Mouse (Mus musculus): ENCODE measurements around the gene Zfp26. TPM values are rescaled to one million over a fixed set of nuclear protein-coding genes. Genes with fewer than 3 reads are reported as not detected.

Zfp26 gene
- polyA plus RNA-seq, 1 experiment from 2014 or later, result 15.5 TPM

- whole genome bisulfite sequencing, result 88% methylated on average over 4 of the region's 4 CpGs
- Histone ChIP-seq H3K36me3 (peaks cover 92% of the 10 kb centered on the region), H3K4me1 (no peaks in the 10 kb centered on the region), H3K9me3 (peaks cover 4% of the 10 kb centered on the region; the same call in 1 of the 2 replicates), H3K27ac (no peak overlapping the region), H3K4me3 (no peak overlapping the region), H3K27me3 (ENCODE audit: insufficient read depth, poor library complexity, severe bottlenecking) (no peaks in the 10 kb centered on the region)
- DNase-seq (ENCODE audit: low spot score), result no peak
Observed at GRCm38 (mm10) chr9:20443183-20443783, 16.7 kb downstream of the Zfp26 start.

DNA sequence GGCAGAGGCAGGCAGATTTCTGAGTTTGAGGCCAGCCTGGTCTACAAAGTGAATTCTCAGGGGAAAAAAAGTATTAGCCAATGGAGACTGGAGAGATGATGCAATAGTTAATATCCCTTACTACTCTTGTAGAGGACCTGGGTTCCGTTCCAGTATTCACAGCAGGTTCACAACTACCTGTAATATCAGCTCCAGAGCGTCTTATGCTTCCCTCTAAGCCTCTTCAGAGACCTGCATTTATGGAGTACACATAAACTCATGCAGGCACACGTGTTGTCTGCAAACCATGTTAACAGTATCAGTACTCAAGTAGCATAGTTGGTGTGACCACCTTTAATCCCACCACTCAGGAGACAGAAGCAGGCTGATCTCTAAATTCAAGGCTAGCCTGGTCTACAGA is 30.0 kb downstream of the Zfp26 start:
- no peaks in the 10 kb centered on the region for H3K27me3 ChIP-seq (ENCODE audit: insufficient read depth, poor library complexity, severe bottlenecking)
- 82% methylated on average over 3 of the region's 3 CpGs for WGBS
- no peak overlapping the region for H3K27ac ChIP-seq
- H3K9me3 ChIP-seq, result no peaks in the 10 kb centered on the region
- H3K4me3 ChIP-seq, result no peak overlapping the region
- H3K4me1 ChIP-seq, result no peaks in the 10 kb centered on the region
- DNase-seq (ENCODE audit: low spot score), result no peak
- H3K36me3 ChIP-seq, result peaks cover 6% of the 10 kb centered on the region; the same call in 1 of the 2 replicates

DNA sequence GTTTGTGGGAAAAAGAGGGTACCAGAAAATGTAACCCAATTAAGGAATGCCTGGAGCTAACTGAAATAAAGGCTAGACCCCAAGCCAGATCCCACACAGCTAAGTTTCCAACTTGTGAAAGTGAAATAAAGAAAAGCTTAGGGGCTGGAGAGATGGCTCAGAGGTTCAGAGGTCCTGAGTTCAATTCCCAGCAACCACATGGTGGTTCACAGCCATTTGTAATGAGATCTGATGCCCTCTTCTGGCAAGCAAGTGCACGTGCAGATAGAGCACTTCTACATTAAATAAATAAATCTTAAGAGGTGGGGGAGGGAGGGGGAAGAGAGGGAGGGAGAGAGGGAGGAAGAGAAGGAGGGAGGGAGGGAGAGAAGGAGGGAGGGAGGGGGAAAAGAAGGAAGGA is 48.5 kb downstream of the Zfp26 start:
- DNase-seq (ENCODE audit: low spot score), result no peak
- H3K27ac ChIP-seq, result no peak overlapping the region
- no peaks in the 10 kb centered on the region for H3K9me3 ChIP-seq
- H3K36me3 ChIP-seq, result no peaks in the 10 kb centered on the region
- H3K4me1 ChIP-seq, result no peaks in the 10 kb centered on the region
- no peak overlapping the region for H3K4me3 ChIP-seq
- H3K27me3 ChIP-seq (ENCODE audit: insufficient read depth, poor library complexity, severe bottlenecking), result no peaks in the 10 kb centered on the region
- WGBS, result 33% methylated on average over 1 of the region's 1 CpGs

DNA sequence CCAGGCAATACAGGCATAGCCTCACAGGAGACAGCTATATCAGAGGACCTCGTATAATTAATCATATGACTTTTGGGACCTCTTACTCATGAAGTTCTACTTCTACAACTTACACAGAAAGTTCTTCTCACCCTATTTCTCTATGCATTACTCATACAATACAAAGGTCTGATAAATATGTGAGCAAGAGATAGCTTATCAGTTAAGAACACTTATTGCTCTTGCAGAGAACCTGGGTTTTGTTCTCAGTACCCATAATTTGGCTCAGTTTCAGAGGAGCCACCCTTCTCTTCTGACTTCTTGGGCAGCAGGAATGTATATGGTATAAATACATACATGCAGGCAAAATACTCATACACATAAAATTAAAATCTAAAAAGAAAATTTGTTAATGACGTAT is 50.6 kb downstream of the Zfp26 start:
- Histone ChIP-seq H3K27ac (no peak overlapping the region), H3K4me3 (no peak overlapping the region), H3K36me3 (no peaks in the 10 kb centered on the region), H3K4me1 (no peaks in the 10 kb centered on the region), H3K27me3 (ENCODE audit: insufficient read depth, poor library complexity, severe bottlenecking) (no peaks in the 10 kb centered on the region), H3K9me3 (no peaks in the 10 kb centered on the region)
- 83% methylated on average over 2 of the region's 2 CpGs for WGBS
- DNase-seq (ENCODE audit: low spot score), result no peak

- Histone ChIP-seq H3K4me3 (peak overlapping the region; percentile 74), H3K27me3 (ENCODE audit: insufficient read depth, poor library complexity, severe bottlenecking) (no peaks in the 10 kb centered on the region), H3K9me3 (no peaks in the 10 kb centered on the region), H3K27ac (peak overlapping the region; percentile 88), H3K36me3 (no peaks in the 10 kb centered on the region), H3K4me1 (0 out of 2 replicates have a peak, but pooled peaks cover 3% of the 10 kb centered on the region)
- 21% methylated on average over 16 of the region's 16 CpGs for WGBS
- no peak for DNase-seq (ENCODE audit: low spot score)
Observed at GRCm38 (mm10) chr9:20385343-20385703, 74.6 kb downstream of the Zfp26 start.

DNA sequence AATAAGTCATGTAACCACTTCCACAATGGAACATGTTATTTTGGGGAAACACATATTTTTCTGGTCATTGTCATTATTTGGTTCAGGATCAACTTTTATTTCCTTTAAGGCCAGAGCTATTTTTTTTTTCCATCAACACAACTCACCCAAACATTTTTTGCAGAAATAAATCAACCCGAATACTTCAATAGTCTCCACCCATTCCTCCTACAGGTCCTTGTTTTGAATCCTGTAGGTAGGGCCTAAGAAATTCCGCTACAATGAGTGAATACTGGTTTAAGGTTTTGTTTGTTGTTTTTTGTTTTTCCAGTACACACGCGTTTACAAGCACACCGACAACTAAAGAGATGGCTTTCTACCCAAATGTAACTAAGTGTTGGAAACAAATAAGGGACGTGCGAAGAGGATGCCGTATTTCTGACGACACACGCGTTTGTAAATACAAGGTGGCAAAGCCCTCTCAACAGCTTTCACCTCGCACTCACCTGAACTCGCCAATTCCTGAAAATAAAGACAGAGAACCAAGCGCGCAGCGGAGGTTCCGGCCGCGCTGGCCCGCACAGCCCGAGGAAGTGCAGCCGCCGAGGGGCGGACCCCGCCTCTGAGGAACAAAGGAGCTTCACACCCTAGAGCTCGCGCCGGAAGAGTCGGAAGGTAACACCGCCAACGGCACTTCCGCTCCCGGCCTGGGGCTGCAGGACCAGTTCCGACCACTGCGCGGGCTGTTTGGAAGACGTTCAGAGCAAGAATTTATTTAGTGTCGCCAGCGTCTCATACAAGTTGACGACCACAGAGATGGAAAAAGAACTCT is 75.2 kb downstream of the Zfp26 start, which contains the start of gene Zfp560:
TSS of gene Zfp560 (minus strand) at position 646 of the 811 bp plus-strand sequence.
- Histone ChIP-seq H3K9me3 (no peaks in the 10 kb centered on the region), H3K36me3 (no peaks in the 10 kb centered on the region), H3K27ac (peak within 1 kb of the TSS; percentile 88), H3K27me3 (ENCODE audit: insufficient read depth, poor library complexity, severe bottlenecking) (no peaks in the 10 kb centered on the region), H3K4me3 (peak within 1 kb of the TSS; percentile 74), H3K4me1 (0 out of 2 replicates have a peak, but pooled peaks cover 3% of the 10 kb centered on the region)
- DNase-seq (ENCODE audit: low spot score), result peak; percentile 95
- 5% methylated on average over 40 of the region's 40 CpGs for WGBS

- 85% methylated on average over 7 of the region's 7 CpGs for WGBS
- DNase-seq (ENCODE audit: low spot score), result no peak
- H3K4me3 ChIP-seq, result peak overlapping the region; percentile 74
Observed at GRCm38 (mm10) chr9:20383659-20384058, 76.3 kb downstream of the Zfp26 start.

More at GRCm38 (mm10) chr9:20383659-20384058, 76.3 kb downstream of the Zfp26 start:
- Histone ChIP-seq H3K4me1 (0 out of 2 replicates have a peak, but pooled peaks cover 3% of the 10 kb centered on the region), H3K36me3 (no peaks in the 10 kb centered on the region), H3K9me3 (no peaks in the 10 kb centered on the region), H3K27me3 (ENCODE audit: insufficient read depth, poor library complexity, severe bottlenecking) (no peaks in the 10 kb centered on the region), H3K27ac (no peak overlapping the region)

Other genes with a start within 250 kb of the Zfp26 start
- not detected in 2 replicates for gene Olfr871, start 248.0 kb downstream of the Zfp26 start, polyA plus RNA-seq (2016; fragmentation: Nextera tagmentation; extraction: Ambion mirVana)
- gene Olfr872, start 223.0 kb downstream of the Zfp26 start, polyA plus RNA-seq (2016; fragmentation: Nextera tagmentation; extraction: Ambion mirVana), result not detected in 2 replicates
- not detected in 2 replicates for gene Olfr39, start 177.8 kb downstream of the Zfp26 start, polyA plus RNA-seq (2016; fragmentation: Nextera tagmentation; extraction: Ambion mirVana)
- gene Olfr873, start 161.6 kb downstream of the Zfp26 start, polyA plus RNA-seq (2016; fragmentation: Nextera tagmentation; extraction: Ambion mirVana), result not detected in 2 replicates
- gene Olfr18, start 124.1 kb downstream of the Zfp26 start, polyA plus RNA-seq (2016; fragmentation: Nextera tagmentation; extraction: Ambion mirVana), result 0.06 TPM in 1 of 2 replicates, not detected in the other
- gene Zfp560, start 75.0 kb downstream of the Zfp26 start, polyA plus RNA-seq (2016; fragmentation: Nextera tagmentation; extraction: Ambion mirVana), result 20.9 and 25.0 TPM in 2 replicates
- gene Zfp426, start 32.6 kb upstream of the Zfp26 start, polyA plus RNA-seq (2016; fragmentation: Nextera tagmentation; extraction: Ambion mirVana), result 13.9 and 15.7 TPM in 2 replicates
- gene Zfp266, start 61.3 kb upstream of the Zfp26 start, polyA plus RNA-seq (2016; fragmentation: Nextera tagmentation; extraction: Ambion mirVana), result 54.9 and 75.9 TPM in 2 replicates
- gene Zfp846, start 121.1 kb upstream of the Zfp26 start, polyA plus RNA-seq (2016; fragmentation: Nextera tagmentation; extraction: Ambion mirVana), result 10.2 and 11.6 TPM in 2 replicates
- gene Ubl5, start 182.7 kb upstream of the Zfp26 start, polyA plus RNA-seq (2016; fragmentation: Nextera tagmentation; extraction: Ambion mirVana), result 285 and 287 TPM in 2 replicates
- 22.2 and 23.0 TPM in 2 replicates for gene Fbxl12, start 184.6 kb upstream of the Zfp26 start, polyA plus RNA-seq (2016; fragmentation: Nextera tagmentation; extraction: Ambion mirVana)
- gene Pin1, start 191.9 kb upstream of the Zfp26 start, polyA plus RNA-seq (2016; fragmentation: Nextera tagmentation; extraction: Ambion mirVana), result 68.6 and 80.2 TPM in 2 replicates